Mouse (Mus musculus): ENCODE measurements around the gene Mmp8. TPM values are rescaled to one million over a fixed set of nuclear protein-coding genes. Genes with fewer than 3 reads are reported as not detected.

Mmp8 gene
- total RNA-seq (2023): 1,000 to 10,000 TPM; 1,129 to 1,213 TPM

DNA sequence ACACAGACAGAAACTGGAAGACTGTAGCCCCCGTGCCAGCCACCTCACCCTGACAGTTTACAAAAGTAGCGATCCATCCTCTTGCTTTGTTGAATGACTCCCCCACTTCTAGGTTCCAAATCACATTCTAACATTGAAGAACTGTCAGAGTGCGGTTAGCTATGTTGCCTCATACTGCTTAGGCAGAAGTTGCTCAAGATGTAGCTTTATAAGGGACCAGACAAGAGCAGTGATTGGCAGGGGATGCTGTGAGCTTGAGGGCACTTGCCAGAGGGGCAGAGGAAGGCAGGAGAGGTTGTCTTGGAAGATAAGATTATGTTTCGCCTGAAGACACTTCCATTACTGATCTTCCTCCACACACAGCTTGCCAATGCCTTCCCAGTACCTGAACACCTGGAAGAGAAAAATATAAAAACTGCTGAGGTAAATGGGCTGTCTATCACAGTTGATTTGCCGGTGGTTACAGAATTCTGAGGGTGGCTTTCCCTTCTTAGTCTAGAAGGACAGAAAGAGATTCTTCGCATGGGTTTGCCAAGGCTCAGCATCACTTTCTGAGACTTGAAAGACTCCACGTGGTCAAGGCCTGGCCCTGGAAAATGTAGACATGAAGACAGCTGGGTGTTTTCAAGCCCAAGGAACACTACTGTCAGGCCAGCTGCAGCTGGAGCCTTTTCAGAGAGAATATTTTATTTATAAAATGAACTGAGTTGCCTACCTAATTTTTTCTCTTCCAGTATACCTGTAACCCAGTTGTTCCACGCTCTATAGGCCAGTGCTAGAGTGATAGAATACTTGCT, at the start of gene Mmp8:
TSS of gene Mmp8 (plus strand) at position 236 of the 797 bp plus-strand sequence.

DNA sequence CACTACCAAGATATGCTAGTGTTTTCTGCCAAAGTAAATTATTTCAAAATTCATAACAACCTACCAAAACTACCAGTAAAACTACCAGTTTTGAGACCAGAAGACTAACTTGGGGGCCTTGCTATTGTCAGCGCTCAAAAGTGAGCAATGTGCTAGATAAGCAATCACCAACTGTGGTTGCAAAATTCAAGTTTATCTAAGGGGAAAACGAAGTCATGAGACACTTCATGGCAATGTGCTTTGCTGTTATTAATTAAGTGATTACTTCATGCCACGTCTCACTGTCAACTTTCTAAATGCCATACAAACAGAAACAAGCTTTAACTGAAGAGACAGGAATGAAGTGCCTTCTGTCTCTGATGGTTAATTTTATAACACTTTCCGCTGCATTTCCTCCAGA, 12.9 kb downstream of the Mmp8 start, which contains the start of gene Mmp27:
TSS of gene Mmp27 (plus strand) at position 235 of the 400 bp plus-strand sequence.

Other genes starting within 250 kb of the Mmp8 start
- under 1 TPM in 1 of 2 experiments, not detected in 1; 0.29 TPM for gene Mmp12, start 214.1 kb upstream of the Mmp8 start, total RNA-seq (2023)
- not detected for gene Mmp1b, start 170.4 kb upstream of the Mmp8 start, total RNA-seq (2023)
- gene Mmp3, start 112.6 kb upstream of the Mmp8 start, total RNA-seq (2023): not detected
- not detected for gene Mmp10, start 56.1 kb upstream of the Mmp8 start, total RNA-seq (2023)
- 1 to 10 TPM; 4.3 to 4.6 TPM for gene Mmp27, start 12.9 kb downstream of the Mmp8 start, total RNA-seq (2023)
- gene Mmp20, start 69.8 kb downstream of the Mmp8 start, total RNA-seq (2023): not detected
- not detected for gene Mmp7, start 133.6 kb downstream of the Mmp8 start, total RNA-seq (2023)
- gene Tmem123, start 205.6 kb downstream of the Mmp8 start, total RNA-seq (2023): 10 to 100 TPM; 47.1 to 54.0 TPM